Mouse (Mus musculus) layer of hippocampus, adult 6 months (tissue): ENCODE measurements around the gene Tyrp1. TPM values are rescaled to one million over a fixed set of nuclear protein-coding genes. Genes with fewer than 3 reads are reported as not detected.

Experiments used
- long read RNA-seq, 2 experiments: library from polyadenylated mRNA; unstranded; transcript quantifications; one replicate each; pipeline ENCODE4 v2.0.0; 2019 to 2020
- polyA plus RNA-seq: library from polyadenylated mRNA; unstranded; fragments of <200 nt; fragmentation: Nextera tagmentation; gene quantifications from 2 replicates; pipeline ENCODE4 v1.2.3, GENCODE M21; 2021

Gene Tyrp1
- polyA plus RNA-seq: 0.19 and 0.20 TPM in 2 replicates
- long read RNA-seq, experiment 1: 0 reads
- long read RNA-seq, experiment 2, partial matches to known transcripts: 1 of 2 reads
- long read RNA-seq, experiment 2, other reads (novel, unspliced or antisense): 1 of 2 reads

GRCm38 (mm10) chr4:80834050-80834449 is at the start of gene Tyrp1:
Gene Tyrp1, plus strand, starts transcription at chr4:80834123.

Other genes with a start within 250 kb of the Tyrp1 start
- gene Lurap1l, start 76.5 kb downstream of the Tyrp1 start, polyA plus RNA-seq: 20.8 and 25.5 TPM in 2 replicates